Mouse (Mus musculus) cerebellum, adult 18-20 months (tissue): Measurements from ENCODE around the gene Slit2.

Experiments
- DNase-seq, 2 experiments: peaks; one replicate each; pipeline ENCODE4 v3.0.0; 2021

Gene Slit2

GRCm38 (mm10) chr5:48058612-48059011, 75.7 kb downstream of the Slit2 start:
- no peak for DNase-seq

- no peak for DNase-seq
Measured at GRCm38 (mm10) chr5:48060715-48061114, 77.8 kb downstream of the Slit2 start.

GRCm38 (mm10) chr5:48078730-48079129, 95.8 kb downstream of the Slit2 start:
- DNase-seq, result no peak

GRCm38 (mm10) chr5:48081223-48081881, 98.4 kb downstream of the Slit2 start:
- no peak for DNase-seq

DNA sequence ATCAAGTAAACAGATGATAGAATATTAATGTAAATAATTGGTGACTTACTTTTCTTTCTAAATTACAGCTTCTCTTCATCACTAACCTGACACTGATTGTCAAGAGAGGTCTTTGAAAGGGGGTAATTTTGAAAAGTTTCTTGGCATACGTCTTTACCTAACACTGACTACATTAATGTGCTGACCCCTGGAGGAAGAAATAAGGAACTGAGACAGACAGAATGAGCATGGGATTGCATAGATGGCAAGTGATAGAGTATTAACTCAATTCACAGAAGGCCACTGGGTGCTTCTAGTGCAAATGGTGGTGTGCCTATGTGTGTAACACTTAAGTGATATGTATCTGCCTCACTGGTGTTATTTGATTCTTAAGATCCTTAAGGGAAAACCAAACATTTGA, 130.5 kb downstream of the Slit2 start:
- no peak for DNase-seq

- no peak for DNase-seq
Measured at GRCm38 (mm10) chr5:48114969-48115537, 132.1 kb downstream of the Slit2 start.

GRCm38 (mm10) chr5:48122651-48123050, 139.7 kb downstream of the Slit2 start:
- DNase-seq, result no peak

DNA sequence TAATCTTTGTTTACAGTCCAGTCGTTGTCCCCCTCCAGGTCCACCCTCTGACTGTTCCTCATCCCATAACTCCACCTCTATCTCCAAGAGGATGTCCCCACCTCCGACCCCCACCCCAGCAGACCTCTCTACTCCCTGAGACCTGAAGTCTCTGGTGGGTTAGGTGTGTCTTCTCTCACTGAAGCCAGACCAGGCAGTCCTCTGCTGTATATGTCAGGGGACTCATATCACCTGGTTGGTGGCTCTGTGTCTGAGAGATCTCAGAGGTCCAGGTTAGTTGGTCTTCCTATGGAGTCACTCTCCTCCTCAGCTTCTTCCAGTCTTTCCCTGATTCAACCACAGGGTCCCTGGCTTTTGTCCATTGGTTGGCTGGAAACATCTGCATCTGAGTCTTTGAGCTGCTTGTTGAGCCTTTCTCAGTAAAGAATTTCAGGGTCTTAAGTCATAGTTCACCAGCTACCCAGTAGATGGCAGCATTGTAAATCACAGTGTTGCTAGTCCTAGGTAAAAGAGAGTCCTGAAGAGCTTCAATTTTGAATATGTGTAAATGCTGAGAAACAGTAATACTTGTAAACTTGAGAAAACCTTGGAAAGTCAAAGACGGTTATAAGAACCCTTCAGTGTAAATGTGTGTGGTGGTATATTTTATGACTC, 143.0 kb downstream of the Slit2 start:
- DNase-seq, result peak; percentile 10 to 12

DNA sequence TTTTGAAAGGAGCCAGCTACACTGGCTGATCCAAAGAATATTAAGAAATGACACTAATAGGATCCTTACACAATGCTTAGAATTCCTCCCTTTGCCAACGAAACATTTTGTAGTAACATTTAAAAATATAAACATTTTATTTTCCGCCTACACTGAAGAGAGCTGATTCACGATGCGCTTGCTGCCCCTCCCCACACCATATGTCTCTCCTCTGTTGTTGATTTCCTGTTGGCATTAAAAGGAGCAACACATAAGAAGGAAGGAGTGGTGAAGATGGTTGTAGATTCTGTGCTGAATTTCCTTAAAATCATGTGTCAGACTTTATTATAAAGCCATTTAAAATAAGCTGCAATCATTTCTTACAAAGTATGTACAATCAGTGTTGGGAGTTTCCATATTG, 147.0 kb downstream of the Slit2 start:
- no peak for DNase-seq

GRCm38 (mm10) chr5:48136571-48136970, 153.6 kb downstream of the Slit2 start:
- DNase-seq, result peak in 1 of 2 experiments; percentile 13

GRCm38 (mm10) chr5:48138849-48139487, 156.0 kb downstream of the Slit2 start:
- DNase-seq, result no peak

- no peak for DNase-seq
Measured at GRCm38 (mm10) chr5:48139488-48139862, 156.5 kb downstream of the Slit2 start.

DNA sequence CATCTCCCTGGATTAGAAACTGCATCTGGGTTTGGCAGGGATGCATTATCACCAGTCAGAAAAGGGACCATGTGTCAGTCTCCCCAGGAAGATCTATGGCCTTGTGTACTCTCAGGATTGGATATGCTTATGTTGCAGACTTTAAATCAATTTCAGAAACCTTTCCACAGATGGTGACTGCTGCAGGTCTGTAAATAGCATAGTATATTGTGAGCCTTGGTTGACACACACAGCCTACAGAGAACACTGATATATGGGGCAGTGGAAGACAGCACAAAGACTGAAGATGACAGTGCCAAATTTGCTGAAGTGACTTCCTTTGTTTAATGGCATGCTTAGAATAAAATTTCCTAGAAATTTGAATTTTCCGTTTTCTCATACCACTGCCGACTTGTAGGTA, 163.1 kb downstream of the Slit2 start:
- no peak for DNase-seq

- no peak for DNase-seq
Measured at GRCm38 (mm10) chr5:48160829-48161228, 177.9 kb downstream of the Slit2 start.

GRCm38 (mm10) chr5:48181646-48182302, 198.8 kb downstream of the Slit2 start:
- DNase-seq, result no peak

GRCm38 (mm10) chr5:48184358-48184757, 201.4 kb downstream of the Slit2 start:
- no peak for DNase-seq

DNA sequence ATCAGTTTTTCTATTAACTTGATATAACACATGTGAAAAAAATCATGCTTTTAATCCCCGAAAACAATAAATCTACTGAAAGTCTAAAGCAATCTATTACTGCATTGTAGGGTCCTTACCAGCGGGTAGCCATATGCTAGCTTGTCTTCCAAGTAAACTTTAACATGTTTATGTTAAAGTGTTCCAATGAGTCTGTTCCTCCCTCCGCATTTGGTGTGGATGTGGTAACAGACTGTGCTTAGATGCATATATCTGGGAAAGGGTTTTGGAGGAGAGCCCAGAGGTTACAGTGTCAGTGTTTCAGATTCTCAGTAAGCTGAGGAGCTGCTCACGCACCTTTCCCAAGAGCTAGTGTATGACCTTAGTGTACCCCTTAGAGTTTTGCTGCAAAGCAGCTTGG, 204.9 kb downstream of the Slit2 start:
- DNase-seq, result no peak

DNA sequence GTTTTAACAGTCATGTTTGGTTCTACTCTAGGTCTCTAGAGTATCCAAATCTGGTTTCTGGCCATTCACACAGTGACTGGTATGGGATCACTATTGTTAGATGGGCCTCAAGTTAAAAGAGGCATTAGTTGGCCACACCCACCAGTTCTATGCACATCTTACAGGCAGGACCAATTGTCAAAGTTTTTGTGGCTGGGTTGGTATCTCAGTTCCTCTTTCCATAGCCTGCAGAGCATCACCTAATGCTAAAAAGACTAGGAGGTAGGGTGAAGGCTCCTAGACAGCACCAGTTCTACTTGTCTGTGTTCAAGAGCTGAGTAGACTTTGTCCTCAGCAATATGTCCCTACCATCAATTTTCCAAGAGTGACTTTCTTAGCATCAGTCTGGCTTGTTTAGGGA, 216.4 kb downstream of the Slit2 start:
- DNase-seq, result no peak

DNA sequence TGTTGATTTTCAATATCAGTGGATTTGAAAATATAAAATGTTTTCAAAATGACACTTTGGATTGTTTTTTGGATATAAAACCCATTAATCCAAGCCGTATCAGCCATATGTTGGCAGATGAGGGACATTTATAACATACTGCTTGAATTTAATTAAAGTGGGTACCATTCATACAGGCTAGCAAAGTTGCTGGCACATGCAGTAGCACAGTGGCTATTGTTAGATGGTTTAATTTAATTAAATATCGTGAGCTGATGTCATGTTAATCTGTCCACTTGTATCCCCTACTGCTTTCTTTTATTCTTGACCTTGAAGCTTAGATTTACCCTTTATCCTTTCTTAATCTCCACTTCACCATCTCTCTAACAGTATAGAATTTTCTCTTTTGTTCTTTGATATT, 232.3 kb downstream of the Slit2 start:
- no peak for DNase-seq

DNA sequence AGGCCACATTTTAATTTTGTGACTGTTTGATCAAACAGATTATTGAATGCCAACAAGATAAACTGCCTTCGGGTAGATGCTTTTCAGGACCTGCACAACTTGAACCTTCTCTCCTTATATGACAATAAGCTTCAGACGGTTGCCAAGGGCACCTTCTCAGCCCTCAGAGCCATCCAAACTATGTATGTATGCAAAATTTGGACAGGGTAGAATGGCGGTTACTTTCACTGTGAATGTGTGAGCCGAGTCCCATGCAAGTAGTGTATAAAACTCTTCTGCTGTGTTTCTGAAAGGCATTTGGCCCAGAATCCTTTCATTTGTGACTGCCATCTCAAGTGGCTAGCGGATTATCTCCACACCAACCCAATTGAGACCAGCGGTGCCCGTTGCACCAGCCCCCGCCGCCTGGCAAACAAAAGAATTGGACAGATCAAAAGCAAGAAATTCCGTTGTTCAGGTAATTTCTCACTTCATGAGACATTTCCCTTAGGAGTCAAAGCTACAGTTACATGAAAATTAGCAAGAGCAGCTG, 236.8 kb downstream of the Slit2 start:
- DNase-seq, result no peak

DNA sequence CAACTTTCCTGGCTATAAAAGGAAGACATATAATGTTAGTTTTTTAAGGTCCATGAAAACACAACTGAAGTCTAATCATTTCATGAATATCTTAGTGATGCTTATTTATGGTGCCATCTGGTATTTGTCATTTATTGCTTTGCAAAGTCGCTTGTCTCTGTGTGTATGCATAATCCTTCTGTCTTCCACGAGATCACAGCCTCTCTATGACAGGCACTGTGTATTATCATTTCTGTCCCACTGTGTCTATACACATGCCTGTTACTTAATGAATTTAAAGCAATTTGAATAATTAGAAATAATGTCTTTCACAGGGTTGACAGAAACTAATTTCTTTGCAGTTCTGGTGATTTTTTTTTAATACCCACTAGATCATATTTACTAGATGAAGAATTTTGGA, 242.6 kb downstream of the Slit2 start:
- no peak for DNase-seq

GRCm38 (mm10) chr5:48230430-48231080, 247.6 kb downstream of the Slit2 start:
- DNase-seq, result no peak

GRCm38 (mm10) chr5:48234728-48235127, 251.8 kb downstream of the Slit2 start:
- DNase-seq, result no peak
